Mouse (Mus musculus): Measurements from ENCODE around the gene Bpifb6.

DNA sequence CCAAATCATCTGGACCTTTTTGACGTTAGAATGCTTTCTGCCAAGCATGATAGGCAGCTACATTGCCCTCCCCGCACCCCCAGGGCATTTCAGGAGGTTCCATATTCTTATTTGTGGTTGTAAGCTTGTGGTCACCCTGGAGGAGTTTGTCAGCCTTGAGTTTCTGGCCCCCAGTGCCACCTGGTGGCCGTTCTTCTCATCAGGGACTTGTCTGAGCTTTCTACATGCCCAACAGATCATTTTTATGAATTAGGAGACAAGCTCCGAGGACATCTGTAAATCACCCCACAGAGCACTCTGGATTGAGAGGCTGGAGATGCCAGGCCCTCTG lies 49.2 kb upstream of the Bpifb6 start:
- TF ChIP-seq POLR2A (IDR thresholded peaks at IDR 0.05; ENCODE audit: borderline replicate concordance, insufficient read depth, low read length) (no peak), CTCF (IDR thresholded peaks at IDR 0.05; ENCODE audit: borderline replicate concordance, insufficient read depth, low read depth, low read length) (peak; percentile 67)

Data from cerebellum, adult 2 months (tissue).